Mouse (Mus musculus) granulocyte monocyte progenitor cell, adult 5-6 weeks (primary cell): Measurements from ENCODE around the gene Rhbdl2. TPM values are rescaled to one million over a fixed set of nuclear protein-coding genes. Genes with fewer than 3 reads are reported as not detected.

Experiments used
- ATAC-seq: replicated peaks from 2 replicates; pipeline ENCODE4 v1.8.0; 2016; ENCODE audit warnings: mild to moderate bottlenecking, moderate TSS enrichment, inconsistent platforms; ENCODE audit not compliant: poor library complexity, severe bottlenecking
- total RNA-seq, 2 experiments: library from RNA; stranded (forward) in 1 of 2; stranded (reverse) in 1 of 2; fragments of 200-712, 200-1000 nt in 1 of 2; fragments of >200 nt in 1 of 2; fragmentation: Nextera tagmentation in 1 of 2; gene quantifications; 2 replicates each; pipeline ENCODE4 v1.2.3; 2014 to 2017

Gene Rhbdl2
- total RNA-seq, 2 experiments from 2014 or later: not detected

DNA sequence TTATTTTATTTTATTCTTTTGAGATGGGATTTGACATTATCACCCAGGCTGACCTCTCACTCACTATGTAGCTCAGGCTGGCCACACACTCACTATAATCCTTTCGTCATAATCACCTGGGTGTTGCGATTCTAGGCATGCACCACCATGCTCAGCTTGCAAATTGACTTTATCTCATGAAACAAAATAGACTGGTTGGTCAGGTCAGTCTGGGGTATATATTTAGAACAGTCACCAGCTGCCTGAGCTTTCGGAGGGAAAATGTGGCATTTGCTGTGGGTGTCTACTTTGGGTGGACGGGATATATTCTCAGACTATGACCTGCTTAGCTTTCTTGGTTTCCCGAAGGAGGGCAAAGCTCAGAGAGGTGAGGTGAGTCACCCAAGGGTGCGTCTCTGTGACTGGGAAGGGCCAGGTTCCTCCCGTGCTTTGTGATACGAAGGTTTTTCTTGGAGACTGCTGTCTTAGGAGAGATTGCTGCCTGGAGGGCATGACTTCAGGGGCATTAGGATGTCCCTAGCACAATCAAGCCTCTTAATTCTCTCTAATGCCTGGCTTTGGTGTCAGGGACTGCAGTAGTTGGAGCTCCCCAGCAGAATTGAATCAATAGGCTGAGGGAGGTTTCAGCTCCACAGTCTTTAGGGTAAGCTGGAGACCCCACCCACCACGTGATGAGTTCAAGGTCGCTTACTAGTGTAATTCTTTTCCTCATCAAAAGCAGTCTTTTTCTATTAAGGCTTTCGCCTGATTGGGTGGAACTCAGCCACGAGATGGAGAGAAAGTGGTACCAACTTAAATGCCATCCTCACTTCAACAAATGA lies 23.0 kb downstream of the Rhbdl2 start:
- no peak for ATAC-seq

DNA sequence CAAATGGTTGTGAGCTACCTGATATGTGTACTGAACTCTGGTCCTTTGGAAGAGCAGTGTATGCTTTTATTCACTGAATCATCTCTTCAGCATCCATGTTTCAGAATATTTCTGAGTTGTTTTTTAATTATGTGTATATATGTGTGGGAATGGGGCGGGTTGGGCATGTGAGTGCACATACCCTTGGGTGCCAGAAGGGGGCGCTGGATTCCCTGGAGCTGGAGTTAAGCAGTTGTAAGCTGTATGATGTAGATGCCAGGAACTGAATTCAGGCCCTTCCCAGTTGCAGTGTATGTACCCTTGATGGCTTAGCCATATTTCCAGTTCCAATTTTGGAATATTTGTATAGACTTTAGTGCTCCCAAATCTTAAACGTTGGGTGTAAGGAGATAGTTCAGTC lies 24.9 kb downstream of the Rhbdl2 start:
- ATAC-seq: no peak

GRCm38 (mm10) chr4:123814030-123814501 lies 26.4 kb downstream of the Rhbdl2 start:
- no peak for ATAC-seq

- ATAC-seq: no peak
Observed at GRCm38 (mm10) chr4:123819093-123819610, 31.5 kb downstream of the Rhbdl2 start.

GRCm38 (mm10) chr4:123842126-123842525 lies 54.5 kb downstream of the Rhbdl2 start:
- ATAC-seq: no peak

- no peak for ATAC-seq
Observed at GRCm38 (mm10) chr4:123856888-123857287, 69.2 kb downstream of the Rhbdl2 start.

- ATAC-seq: no peak
Observed at GRCm38 (mm10) chr4:123858090-123858489, 70.4 kb downstream of the Rhbdl2 start.

DNA sequence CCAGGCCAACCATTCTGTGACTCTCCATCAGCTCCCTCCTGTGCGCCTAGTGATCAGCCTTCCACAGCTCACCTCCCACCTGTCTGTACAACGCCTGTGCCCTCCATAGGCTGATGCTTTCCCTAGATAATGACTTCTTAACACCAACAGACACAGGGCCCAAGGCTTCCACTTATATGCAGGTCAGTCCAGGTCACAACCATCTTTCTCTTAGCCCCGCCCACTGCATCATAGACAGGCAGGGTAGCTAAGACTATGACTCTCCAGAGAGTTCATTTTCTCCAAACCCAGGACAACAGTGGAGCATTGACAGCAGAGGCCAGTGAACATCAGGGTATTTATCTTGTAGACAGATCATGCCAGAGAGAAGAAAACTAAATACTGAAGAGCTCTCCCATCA lies 71.7 kb downstream of the Rhbdl2 start, which contains the start of gene 4933427I04Rik:
4933427I04Rik (plus strand) TSS at position 301 of the 400 bp plus-strand sequence.
- ATAC-seq: no peak

GRCm38 (mm10) chr4:123859803-123860202 lies 72.1 kb downstream of the Rhbdl2 start:
- no peak for ATAC-seq

GRCm38 (mm10) chr4:123860621-123861020 lies 72.9 kb downstream of the Rhbdl2 start:
- no peak for ATAC-seq

Other genes starting within 250 kb of the Rhbdl2 start
- gene Macf1, start 103.5 kb upstream of the Rhbdl2 start, total RNA-seq (2014; fragmentation: Nextera tagmentation): 127 and 129 TPM in 2 replicates
- 162 and 174 TPM in 2 replicates for gene Macf1, start 103.5 kb upstream of the Rhbdl2 start, total RNA-seq (2017)
- 173 and 190 TPM in 2 replicates for gene Ndufs5, start 69.7 kb upstream of the Rhbdl2 start, total RNA-seq (2014; fragmentation: Nextera tagmentation)
- gene Ndufs5, start 69.7 kb upstream of the Rhbdl2 start, total RNA-seq (2017): 168 and 215 TPM in 2 replicates
- gene Akirin1, start 37.5 kb upstream of the Rhbdl2 start, total RNA-seq (2014; fragmentation: Nextera tagmentation): 30.1 and 45.7 TPM in 2 replicates
- 23.3 and 35.2 TPM in 2 replicates for gene Akirin1, start 37.5 kb upstream of the Rhbdl2 start, total RNA-seq (2017)
- gene 4933427I04Rik, start 71.8 kb downstream of the Rhbdl2 start, total RNA-seq (2014; fragmentation: Nextera tagmentation): not detected in 2 replicates
- gene 4933427I04Rik, start 71.8 kb downstream of the Rhbdl2 start, total RNA-seq (2017): not detected in 2 replicates
- 35.4 and 35.7 TPM in 2 replicates for gene Mycbp, start 117.0 kb downstream of the Rhbdl2 start, total RNA-seq (2014; fragmentation: Nextera tagmentation)
- gene Mycbp, start 117.0 kb downstream of the Rhbdl2 start, total RNA-seq (2017): 30.1 and 33.2 TPM in 2 replicates
- 27.2 and 40.0 TPM in 2 replicates for gene Rragc, start 129.6 kb downstream of the Rhbdl2 start, total RNA-seq (2014; fragmentation: Nextera tagmentation)
- 35.5 and 48.8 TPM in 2 replicates for gene Rragc, start 129.6 kb downstream of the Rhbdl2 start, total RNA-seq (2017)
- gene 4930535I16Rik, start 130.1 kb downstream of the Rhbdl2 start, total RNA-seq (2014; fragmentation: Nextera tagmentation): not detected in 2 replicates
- gene 4930535I16Rik, start 130.1 kb downstream of the Rhbdl2 start, total RNA-seq (2017): not detected in 2 replicates